Mouse (Mus musculus): ENCODE data around the gene Mettl14.

GRCm38 (mm10) chr3:123336951-123337350, 49.0 kb downstream of the Mettl14 start:
- TF ChIP-seq CTCF (IDR thresholded peaks at IDR 0.05; ENCODE audit: extremely low read depth, insufficient read depth, low read length), result no peak
- no peak for TF ChIP-seq POLR2A (IDR thresholded peaks at IDR 0.05; ENCODE audit: extremely low read depth, insufficient read depth, low read length)
